Mouse (Mus musculus) heart, adult 11 months (tissue): Measurements from ENCODE around the gene Rtn4rl1.
"Not testable (repeated sequence)": the region's sequence is repeated elsewhere in the genome, so short reads cannot be mapped to it uniquely, and the experiment has no call there.

Experiments
- DNase-seq: peaks from one replicate; pipeline ENCODE4 v3.0.0; 2022

The Rtn4rl1 gene

GRCm38 (mm10) chr11:75166193-75166842 is 27.3 kb upstream of the Rtn4rl1 start:
- peak; percentile 94 for DNase-seq

DNA sequence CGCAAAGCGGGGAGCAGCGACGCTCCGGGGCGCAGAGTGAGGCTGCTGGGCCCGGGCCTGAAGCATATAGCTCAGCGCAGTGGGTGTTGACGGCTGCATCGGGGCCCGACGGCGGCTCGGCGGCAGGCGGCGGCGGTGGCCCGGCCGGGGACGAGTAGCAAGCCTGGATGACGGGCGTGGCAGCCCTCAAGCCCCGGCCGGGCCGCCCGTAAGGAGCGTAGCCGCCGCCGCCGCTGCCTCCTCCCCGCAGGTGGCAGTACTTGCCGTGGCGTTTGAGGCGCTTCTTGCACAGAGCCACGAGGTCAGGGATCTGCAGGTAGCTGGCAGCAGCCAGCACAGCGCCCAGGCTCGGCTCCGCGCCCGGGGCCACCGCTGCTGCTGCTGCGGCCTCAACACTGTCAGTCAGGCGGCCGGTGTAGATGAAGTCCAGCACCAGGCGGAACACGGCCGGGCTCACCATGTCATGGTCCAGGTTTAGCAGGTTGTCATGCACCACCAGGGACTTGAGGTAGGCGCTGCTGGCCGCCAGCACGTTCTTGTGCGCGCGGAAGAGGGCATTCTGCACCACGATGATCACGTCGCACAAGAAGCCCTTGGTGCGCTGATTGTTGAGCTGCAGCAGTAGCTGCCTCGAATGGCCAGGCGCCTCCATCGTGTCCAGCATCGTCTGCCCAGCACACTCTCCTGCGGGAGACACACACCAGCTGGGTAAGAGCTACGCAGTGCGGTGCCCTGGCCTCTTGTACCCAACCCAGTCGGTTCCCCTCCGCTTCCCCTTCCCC is 26.5 kb upstream of the Rtn4rl1 start:
- DNase-seq, result peak; percentile 95

GRCm38 (mm10) chr11:75167643-75168589 is 25.7 kb upstream of the Rtn4rl1 start:
- DNase-seq, result peak; percentile 98

DNA sequence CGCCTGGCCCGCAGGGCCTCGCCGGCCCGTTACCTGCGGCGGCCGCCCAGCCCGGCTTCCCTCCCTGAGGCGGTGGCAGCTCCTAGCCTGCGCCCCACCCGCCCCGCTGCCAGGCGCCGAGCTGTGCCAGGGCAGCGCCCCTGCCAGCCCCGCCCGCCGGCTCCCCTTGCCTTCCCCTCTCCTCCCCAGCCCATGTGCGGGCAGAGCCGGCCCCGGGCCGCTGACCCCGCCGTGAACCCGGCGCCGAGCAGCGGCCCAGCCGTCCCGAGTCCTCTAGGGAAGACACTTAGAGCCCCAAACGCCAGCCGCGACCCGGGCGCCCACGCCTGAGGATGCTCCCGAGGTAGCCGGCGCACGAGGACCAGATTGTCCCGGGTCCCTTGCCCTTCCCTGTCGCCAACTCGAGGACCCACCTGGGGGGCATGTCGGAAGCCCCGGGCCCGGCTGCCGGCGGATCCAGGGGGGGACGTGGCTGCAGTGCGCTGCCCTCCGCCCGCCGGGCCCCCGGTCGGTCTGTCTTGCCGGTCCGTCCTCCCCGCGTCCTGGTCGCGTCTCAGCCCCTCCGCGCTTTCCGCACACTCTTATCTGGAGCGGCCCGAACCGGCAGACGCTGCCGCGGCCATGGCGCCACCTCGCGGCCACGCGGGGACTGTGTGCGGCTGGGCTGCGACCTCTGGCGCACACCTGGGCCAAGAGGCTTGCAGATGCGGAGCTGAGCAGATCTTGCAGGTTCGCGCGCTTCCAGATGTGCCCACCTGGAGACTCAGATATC is 24.8 kb upstream of the Rtn4rl1 start:
- peak; percentile 99 for DNase-seq

DNA sequence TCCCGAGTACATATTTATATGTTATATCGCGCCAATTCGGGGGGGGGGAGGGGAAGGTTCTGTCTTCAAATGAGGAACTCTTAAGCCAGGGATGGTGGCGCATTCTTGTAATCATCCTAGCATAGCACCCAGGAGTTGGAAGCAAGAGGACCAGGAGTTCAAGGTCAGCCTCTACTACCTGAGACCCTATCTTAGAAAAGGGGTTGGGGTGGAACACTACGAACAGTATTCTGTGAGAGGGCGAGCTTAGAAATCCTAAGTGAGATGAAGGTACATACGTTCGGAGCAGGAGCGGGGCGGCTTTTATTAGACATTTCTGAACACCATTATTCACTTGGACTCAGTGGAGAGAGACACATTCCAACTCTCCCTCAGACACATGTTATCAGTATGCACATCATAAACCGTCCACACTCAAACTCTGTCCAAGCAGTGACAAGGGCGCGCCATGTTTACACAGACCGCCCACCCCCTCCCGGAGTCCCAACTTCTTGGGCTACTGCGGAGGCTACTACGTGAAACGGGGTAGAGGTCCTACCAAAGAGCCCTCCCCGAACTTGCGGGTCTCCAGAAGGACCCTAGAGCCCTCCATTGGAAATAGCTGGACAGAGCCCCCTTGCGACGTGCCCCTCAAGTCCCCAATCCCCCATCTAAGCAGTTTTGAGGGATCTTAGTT is 24.0 kb upstream of the Rtn4rl1 start, which contains the start of gene Hic1:
Hic1 (minus strand) TSS at position 115 of the 676 bp plus-strand sequence.
- DNase-seq, result peak; percentile 96

- peak; percentile 99 for DNase-seq
Observed at GRCm38 (mm10) chr11:75170136-75170751, 23.3 kb upstream of the Rtn4rl1 start.

GRCm38 (mm10) chr11:75171186-75171865 is 22.3 kb upstream of the Rtn4rl1 start:
- peak; percentile 94 for DNase-seq

GRCm38 (mm10) chr11:75172151-75173094 is 21.2 kb upstream of the Rtn4rl1 start:
- peak; percentile 95 for DNase-seq

DNA sequence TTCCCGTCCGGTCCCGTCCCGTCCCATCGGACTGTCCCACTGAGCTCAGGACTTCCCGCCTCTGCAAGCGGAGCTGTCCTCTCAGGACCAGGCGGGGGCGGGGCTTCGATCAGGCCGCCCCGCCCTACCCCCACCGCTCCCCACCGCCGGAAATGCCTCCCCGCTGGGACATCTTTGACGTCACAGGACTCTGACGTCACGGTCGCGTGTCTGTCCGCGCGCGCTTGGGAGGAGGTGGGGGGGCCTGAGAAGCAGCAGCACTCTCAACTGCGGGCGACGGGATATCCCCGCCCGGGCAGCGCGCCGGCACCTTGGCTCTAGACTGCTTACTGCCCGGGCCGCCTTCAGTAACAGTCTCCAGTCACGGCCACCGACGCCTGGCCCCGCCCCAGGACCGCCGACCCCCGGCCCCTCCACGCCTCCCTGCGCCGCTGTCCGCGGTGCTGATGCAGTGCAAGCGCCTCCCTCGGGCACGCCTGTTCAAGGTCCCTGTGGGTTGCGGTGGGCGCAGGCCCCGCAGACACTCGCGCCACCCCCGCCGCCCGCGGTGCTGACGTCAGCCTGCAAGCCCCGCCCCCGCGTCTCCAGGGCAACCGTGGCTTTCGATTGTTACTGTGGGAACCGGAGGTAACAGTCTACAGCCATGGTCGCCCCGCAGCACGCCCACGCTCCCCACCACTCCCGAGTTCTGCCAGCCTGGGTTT is 20.3 kb upstream of the Rtn4rl1 start:
- DNase-seq, result peak; percentile 98

DNA sequence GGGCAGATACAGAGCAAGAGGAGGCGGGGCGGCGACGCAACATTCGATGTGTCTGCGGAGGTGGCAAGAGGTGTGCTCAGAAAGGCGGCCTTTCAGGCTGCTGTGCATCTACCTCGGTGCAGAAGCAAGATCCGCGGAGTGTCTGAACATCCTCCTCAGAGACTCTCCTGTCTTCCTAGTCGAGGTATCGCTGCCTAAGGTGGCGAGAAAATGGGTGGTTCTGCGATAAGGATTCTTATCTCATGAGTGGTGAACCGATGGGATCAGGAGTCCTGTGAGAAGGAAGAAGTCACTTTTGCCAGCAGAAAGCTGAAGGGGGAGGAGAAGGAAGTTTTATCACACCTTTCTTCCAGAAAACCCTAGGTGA is 19.8 kb upstream of the Rtn4rl1 start:
- no peak for DNase-seq

GRCm38 (mm10) chr11:75174574-75174973 is 19.0 kb upstream of the Rtn4rl1 start:
- DNase-seq, result not testable (repeated sequence)

GRCm38 (mm10) chr11:75178011-75178410 is 15.6 kb upstream of the Rtn4rl1 start:
- peak; percentile 93 for DNase-seq

GRCm38 (mm10) chr11:75178672-75179208 is 14.8 kb upstream of the Rtn4rl1 start, which contains the start of gene Ovca2:
Ovca2 (minus strand) TSS chr11:75178835.
- peak; percentile 98 for DNase-seq

GRCm38 (mm10) chr11:75183917-75184570 is 9.5 kb upstream of the Rtn4rl1 start:
- DNase-seq, result no peak

GRCm38 (mm10) chr11:75184573-75184972 is 9.0 kb upstream of the Rtn4rl1 start:
- no peak for DNase-seq

DNA sequence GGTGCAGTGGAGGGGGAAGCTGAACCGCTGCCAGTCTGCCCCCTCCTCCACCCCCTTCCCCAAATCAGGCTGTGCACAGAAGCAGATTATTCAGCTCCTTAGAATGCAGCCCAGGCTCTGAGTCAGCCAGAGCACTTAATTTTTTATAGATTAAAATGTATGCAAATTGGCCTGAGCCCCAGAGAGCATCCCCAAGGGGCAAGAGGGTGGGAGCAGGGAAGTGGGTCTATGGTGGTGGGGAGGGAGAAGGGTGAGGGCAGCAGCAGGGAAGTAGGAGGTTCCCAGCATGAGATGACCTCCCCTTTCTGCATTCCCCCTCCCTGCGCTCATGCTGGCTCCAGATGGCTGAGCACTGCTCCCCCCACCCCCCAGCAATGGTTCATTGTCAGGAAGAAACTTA is 8.6 kb upstream of the Rtn4rl1 start:
- no peak for DNase-seq

DNA sequence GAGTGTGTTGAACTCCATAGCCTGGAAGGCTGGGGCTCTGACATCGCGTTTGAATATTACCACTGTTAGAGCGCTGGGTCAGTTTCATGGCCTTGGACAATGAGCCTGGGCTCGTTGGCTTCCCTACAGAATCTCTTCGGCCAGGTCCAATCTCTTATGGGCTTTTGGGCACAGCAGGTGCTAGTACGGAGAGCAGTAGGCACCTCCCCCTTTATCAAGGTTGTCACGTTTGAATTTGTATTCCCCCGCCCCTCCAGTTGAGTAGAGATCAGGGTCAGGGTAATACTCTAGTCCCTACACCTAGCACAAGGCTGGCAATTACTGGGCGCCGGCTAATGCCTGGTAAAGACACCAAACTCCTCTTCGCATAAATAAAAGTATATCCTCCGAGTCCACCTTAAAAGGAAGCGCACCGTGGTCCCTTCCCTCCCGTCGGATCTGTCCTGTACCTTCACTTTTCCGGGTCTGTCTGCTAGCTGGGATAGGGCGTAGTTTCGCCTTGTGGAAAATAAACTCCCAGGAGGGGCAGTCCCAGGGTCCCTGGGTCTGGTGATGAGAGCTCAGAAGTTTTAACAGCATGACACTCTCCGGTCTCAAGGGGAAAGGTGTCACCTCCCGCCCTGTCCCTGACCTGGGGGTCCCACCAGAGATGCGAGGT is 3.7 kb upstream of the Rtn4rl1 start:
- DNase-seq, result peak; percentile 90
